Mouse (Mus musculus) lung, postnatal 4 days (tissue): Measurements from ENCODE around the gene Pparg.
A peak's percentile ranks its signal among the peaks of the same experiment; 100 is the strongest.

Source experiments
- DNase-seq, 2 experiments: peaks; one replicate each; pipeline ENCODE4 v3.0.0; 2021

Gene Pparg

DNA sequence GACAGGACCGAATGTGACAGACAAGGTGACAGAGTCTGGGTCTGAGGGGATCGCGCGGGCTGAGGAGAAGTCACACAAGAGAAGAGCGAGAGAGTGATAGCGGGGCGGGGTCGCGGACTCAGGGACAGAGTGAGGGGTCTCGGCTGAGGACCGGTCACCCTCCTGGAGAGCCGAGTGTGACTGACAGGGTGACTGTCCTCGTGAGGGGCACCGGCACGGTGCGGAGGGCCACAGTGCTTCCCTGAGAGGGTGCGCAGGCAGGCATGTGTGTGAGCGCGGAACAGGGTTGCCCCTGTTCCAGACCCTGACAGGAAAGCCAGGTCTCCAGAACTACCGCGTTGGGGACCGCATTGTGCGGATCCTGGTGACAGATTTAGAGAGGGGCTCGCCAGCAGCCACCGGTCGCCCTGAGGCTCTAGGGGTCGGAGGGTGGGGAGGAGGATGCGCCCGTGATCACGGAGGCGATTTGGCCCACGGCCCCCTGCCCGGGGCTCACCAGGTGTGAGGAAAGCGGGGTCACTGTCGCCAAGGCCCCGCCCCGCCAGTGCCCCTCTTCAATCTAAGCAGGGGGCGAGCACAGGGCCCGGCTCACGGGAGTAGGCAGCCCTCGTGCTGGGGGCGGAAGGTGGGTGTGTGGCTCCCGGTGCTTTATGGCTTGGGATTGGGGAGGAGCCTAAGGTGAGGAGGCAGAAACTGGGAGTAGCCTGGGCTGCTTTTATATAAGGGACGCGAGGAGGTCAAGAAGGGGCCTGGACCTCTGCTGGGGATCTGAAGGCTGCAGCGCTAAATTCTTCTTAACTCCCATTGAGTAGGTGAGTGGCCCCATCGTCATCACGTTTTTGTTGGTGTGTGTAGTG lies 1.1 kb downstream of the Pparg start:
- peak; percentile 17 to 25 for DNase-seq

GRCm38 (mm10) chr6:115366869-115367610 lies 6.3 kb downstream of the Pparg start:
- DNase-seq: no peak

DNA sequence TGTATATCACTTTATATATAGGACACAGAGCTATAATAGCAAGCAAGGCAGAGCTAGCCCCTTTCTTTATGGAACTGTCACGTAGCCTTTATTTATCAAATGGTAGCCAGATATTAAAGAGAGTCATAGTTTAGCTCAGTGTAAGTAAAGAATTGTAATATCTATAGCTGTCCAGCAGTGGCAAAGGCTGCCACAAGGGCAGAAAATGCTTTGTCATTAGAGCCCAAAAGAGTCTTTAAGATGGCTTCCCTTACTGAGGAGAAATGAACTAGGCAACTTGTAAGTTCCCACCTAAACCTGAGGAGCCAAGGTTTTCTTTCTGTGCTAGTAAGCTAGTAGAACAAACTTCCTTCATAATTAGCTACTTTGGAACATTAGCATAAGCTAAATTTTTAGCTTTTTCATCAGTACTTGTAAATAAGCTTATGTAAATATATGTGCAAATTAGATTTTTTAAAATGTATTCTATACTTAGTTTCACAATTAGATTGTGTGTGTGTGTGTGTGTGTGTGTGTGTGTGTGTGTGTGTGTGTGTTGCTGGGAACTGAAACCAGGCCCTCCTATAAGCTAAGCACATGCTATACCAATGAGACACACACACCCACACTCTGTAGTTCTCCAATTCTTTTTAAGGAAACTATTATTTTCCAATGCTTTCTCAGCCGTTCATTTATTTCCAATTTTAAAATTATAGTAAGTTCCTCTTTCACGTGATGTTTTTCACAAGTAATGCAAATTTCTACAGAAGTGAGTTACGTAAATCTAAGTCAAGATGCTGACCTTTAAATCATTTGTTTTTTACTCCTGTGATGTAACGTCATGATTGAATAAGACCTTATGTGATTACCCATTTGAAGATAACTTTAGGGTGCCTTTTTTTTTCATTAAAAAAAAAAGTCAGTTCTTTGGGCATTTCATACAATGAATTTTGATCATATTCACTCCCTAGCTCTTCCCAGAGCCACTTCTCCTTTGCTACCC lies 14.4 kb downstream of the Pparg start:
- DNase-seq: no peak

GRCm38 (mm10) chr6:115380596-115380995 lies 19.8 kb downstream of the Pparg start:
- DNase-seq: no peak

DNA sequence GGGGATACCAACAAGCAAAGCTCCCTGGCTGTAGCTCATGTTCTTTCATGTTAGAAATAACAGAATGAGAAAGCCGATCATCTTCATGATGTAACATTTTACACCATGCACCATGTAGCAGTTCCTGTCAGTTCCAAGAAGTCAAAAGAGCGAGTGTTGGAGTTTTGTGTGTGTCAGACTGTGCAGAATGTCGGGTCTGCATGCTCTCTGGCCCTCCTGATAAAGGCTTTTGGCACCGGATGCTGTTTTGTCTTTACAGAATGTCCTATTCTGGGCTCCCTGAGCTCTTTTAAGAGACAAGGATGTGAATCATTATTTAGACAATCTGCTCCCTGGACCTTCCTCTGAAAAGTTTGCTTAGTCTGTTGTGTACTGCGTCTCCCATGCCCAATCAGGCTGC lies 22.0 kb downstream of the Pparg start:
- no peak for DNase-seq

GRCm38 (mm10) chr6:115389945-115390540 lies 29.3 kb downstream of the Pparg start:
- DNase-seq: no peak

- no peak for DNase-seq
Measured at GRCm38 (mm10) chr6:115396911-115397310, 36.2 kb downstream of the Pparg start.

DNA sequence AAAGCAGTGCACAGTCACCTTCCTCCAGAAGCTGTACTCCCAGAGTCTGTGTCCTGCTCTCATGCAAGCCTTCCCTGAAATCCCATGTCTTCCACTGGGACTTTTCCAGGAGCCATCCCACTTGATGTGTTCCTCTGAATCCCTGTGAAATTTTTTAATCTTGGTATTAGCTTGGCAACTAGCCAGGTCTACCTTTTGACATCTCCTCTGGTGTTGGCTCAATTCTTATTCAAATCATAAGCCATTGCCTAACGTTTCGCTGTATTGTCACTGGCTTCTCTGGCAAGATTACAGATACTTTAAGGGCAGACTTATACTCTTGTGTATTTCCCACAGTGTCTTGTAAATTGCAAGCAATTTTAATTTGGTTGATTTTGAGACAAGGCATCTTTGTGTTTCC lies 43.6 kb downstream of the Pparg start:
- no peak for DNase-seq

- DNase-seq: no peak
Measured at GRCm38 (mm10) chr6:115411477-115411876, 50.7 kb downstream of the Pparg start.

- no peak for DNase-seq
Measured at GRCm38 (mm10) chr6:115418171-115418570, 57.4 kb downstream of the Pparg start.

- no peak for DNase-seq
Measured at GRCm38 (mm10) chr6:115418964-115419363, 58.2 kb downstream of the Pparg start.

DNA sequence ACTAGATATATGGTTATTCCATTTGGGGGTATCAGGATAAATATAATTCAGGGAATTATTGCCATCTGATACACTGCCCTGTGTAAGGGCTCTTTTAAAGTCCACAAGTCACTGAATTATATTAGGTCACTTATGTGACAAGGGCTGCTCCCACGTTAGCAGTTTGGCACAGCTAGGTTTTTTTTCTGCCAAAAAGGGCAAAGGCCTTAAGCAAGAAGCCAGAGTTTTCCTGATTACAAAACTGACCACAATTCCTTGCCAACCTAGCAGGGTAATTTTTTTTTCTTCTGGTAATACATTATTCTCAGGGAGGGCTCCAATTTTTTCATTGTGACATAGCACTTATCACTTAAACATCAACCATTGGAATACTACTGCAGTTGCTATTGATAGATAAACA lies 60.2 kb downstream of the Pparg start:
- DNase-seq: peak; percentile 31 to 47

- DNase-seq: peak; percentile 19 to 20
Measured at GRCm38 (mm10) chr6:115421665-115422064, 60.9 kb downstream of the Pparg start.

DNA sequence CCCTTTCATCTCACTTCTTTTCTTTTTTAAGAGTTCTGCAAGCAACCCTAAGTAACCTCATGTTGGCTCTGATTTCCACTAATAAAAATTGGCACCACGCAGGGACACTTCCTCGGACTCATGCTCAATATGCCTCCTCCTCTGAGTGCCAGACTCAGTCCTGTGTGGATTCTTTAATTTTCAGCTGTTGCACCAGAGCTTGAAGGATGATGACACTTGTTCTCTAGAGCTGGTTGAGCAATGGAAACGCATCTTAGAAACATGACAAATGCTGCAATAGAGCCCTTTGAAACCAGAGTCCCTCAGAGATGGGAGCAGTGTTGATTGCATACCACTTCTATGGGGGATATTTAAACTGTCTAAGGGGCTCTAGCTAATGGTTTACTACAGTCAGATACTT lies 63.7 kb downstream of the Pparg start:
- peak in 1 of 2 experiments; percentile 16 for DNase-seq

GRCm38 (mm10) chr6:115432726-115433125 lies 72.0 kb downstream of the Pparg start:
- no peak for DNase-seq

- DNase-seq: no peak
Measured at GRCm38 (mm10) chr6:115434054-115434453, 73.3 kb downstream of the Pparg start.

- DNase-seq: no peak
Measured at GRCm38 (mm10) chr6:115434816-115435215, 74.1 kb downstream of the Pparg start.

DNA sequence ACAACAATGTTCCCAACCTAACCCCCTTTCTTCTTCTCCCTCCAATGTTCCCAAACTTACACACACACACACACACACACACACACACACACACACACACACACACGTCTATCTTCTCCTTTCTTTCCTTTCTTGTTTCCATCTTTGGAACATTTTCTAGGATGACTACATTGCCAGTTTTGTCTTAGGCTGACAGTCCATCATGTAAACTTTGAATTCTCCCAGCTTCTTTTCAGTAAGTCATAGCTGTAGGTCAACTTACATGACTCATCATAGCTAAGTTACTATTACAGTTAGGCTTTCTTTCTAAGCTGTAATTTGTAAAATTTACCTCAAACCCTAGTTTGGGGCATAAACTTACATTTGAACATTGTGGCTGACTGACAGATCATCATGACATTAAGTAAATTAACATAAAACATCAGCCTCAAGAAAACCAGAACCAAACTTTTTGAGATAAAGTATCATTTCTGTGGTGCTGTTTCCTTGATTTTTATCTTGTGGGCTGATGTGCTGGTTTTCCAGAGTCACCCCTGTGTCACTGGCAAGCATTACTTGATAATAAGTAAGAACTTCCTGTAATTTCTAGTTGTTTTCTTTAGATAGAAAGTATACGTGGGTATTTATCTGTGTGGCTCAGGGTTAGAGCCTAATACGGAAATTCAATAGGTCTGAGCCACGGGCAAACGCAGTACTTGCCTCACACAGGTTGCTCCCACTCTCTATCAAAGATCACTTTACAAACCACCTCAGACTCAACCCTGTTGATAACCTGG lies 79.7 kb downstream of the Pparg start:
- DNase-seq: no peak

GRCm38 (mm10) chr6:115452501-115452900 lies 91.8 kb downstream of the Pparg start:
- DNase-seq: no peak

DNA sequence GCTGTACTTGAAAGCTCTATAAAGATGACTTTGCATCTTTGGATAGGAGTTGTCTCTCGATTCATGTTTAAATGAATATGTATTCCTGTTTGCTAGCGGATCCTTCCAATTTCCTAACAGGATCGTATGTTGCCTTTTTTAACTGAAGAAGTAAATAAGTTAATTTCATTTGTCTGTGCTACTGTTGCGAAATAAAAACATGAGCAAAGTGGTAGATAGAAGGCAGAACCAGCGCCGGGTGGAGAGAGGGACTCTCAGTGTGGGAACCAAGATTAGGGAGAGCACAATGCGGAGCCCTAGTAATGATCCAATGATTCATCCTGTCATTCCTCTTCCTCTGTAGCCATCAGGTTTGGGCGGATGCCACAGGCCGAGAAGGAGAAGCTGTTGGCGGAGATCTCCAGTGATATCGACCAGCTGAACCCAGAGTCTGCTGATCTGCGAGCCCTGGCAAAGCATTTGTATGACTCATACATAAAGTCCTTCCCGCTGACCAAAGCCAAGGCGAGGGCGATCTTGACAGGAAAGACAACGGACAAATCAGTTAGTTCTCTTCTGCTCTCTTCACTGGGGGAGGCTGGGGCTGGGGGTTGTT lies 102.1 kb downstream of the Pparg start:
- peak; percentile 73 to 87 for DNase-seq

GRCm38 (mm10) chr6:115463338-115463737 lies 102.6 kb downstream of the Pparg start:
- no peak for DNase-seq
